Mouse (Mus musculus): ENCODE results near the gene Tgfbrap1.

DNA sequence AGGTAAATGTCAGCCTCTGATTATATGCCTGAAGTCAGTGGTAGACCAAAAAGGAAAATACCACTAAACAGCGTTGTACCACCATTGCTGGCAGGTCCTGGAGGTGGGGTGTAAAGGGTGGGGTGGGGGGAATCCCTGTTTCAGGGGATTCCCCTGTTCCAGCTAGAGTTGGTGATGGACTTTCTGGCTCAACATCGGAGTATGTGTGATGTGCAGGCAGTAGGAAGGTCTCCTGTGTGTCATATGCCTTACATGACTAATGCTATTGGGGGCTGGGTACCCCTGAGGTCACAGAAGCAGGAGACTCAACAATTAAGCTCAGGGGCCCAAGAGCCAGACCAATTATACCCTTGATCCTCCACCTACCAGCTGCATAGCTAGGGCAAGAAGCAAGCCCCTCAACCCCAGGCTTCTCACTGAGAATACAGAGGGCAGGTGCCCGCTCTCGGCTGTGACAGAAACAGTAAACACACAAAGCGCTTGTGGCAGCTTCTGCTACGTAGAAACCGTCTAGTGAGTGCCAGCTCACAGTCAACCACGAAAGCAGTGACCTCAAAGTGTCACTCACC lies 46.0 kb upstream of the Tgfbrap1 start:
- TF ChIP-seq CTCF (IDR thresholded peaks at IDR 0.05; ENCODE audit: low read depth) (no peak), EP300 (IDR thresholded peaks at IDR 0.05; ENCODE audit: low read depth) (no peak)
